Mouse (Mus musculus) hindbrain, embryonic 11.5 days (tissue): ENCODE measurements at regions not wholly inside any gene's neighbourhood (a gene's known extent, or its start where the extent isn't known, plus 50 kb on each side); places are given as distances from the start of the nearest gene placed in this dataset.
A peak's percentile ranks its signal among the peaks of the same experiment; 100 is the strongest.

Experiments
- ATAC-seq: fragments of 200-750 bp; cut with Nextera tagmentation; 2 replicates; pipeline ENCODE4 v1.8.0; 2017; ENCODE audit warnings: mild to moderate bottlenecking, moderate TSS enrichment, moderate library complexity; ENCODE audit not compliant: low FRiP score
- DNase-seq: peaks from one replicate; pipeline ENCODE4 v3.0.0-alpha.2; 2015; ENCODE audit warnings: low spot score
- H3K27ac ChIP-seq: fragments of 300-500 bp; sonication (generic); 2 replicates; pipeline ENCODE4 v1.5.1; 2014; ENCODE audit warnings: mild to moderate bottlenecking, low read depth, low read length
- H3K27me3 ChIP-seq: fragments of 300-500 bp; sonication (generic); 2 replicates; pipeline ENCODE4 v1.6.1; 2014; ENCODE audit warnings: mild to moderate bottlenecking, low read length, moderate library complexity, mixed read lengths; ENCODE audit not compliant: control insufficient read depth, insufficient read depth
- H3K36me3 ChIP-seq: fragments of 300-500 bp; sonication (generic); 2 replicates; pipeline ENCODE4 v1.6.1; 2014; ENCODE audit warnings: mild to moderate bottlenecking, low read length, moderate library complexity, mixed read lengths; ENCODE audit not compliant: control insufficient read depth, insufficient read depth
- H3K4me1 ChIP-seq: fragments of 300-500 bp; sonication (generic); replicated peaks from 2 replicates; pipeline ENCODE4 v1.6.1; 2014; ENCODE audit warnings: low read length, mixed read lengths; ENCODE audit not compliant: control insufficient read depth, insufficient read depth
- H3K4me2 ChIP-seq: fragments of 300-500 bp; sonication (generic); replicated peaks from 2 replicates; pipeline ENCODE4 v1.6.1; 2014; ENCODE audit warnings: mild to moderate bottlenecking, low read depth, low read length
- H3K4me3 ChIP-seq: fragments of 300-500 bp; sonication (generic); 2 replicates; pipeline ENCODE4 v1.5.1; 2014; ENCODE audit warnings: low read depth, low read length
- H3K9ac ChIP-seq: fragments of 300-500 bp; sonication (generic); 2 replicates; pipeline ENCODE4 v1.6.1; 2014; ENCODE audit warnings: low read depth, low read length
- H3K9me3 ChIP-seq: fragments of 300-500 bp; sonication (generic); 2 replicates; pipeline ENCODE4 v1.6.1; 2016; ENCODE audit warnings: low read length; ENCODE audit not compliant: control insufficient read depth
- WGBS: fragments of 180-500 bp; shearing (Covaris S2); extraction: QIAGEN DNeasy Blood & Tissue Kit; methylation state at CpG from one replicate; pipeline ENCODE4 v1.1.7; 2014; 5-methylcytosine and 5-hydroxymethylcytosine counted together

- Histone ChIP-seq H3K9me3 (no peaks in the 10 kb centered on the region), H3K4me1 (no peaks in the 10 kb centered on the region), H3K27ac (no peak overlapping the region), H3K36me3 (no peaks in the 10 kb centered on the region), H3K27me3 (no peaks in the 10 kb centered on the region), H3K4me2 (no peak overlapping the region), H3K4me3 (no peak overlapping the region), H3K9ac (no peak overlapping the region)
- WGBS = 62% methylated on average over 7 of the region's 7 CpGs
- ATAC-seq (peak; percentile 59; the same call in 1 of the 2 replicates), DNase-seq (no peak)
Measured at GRCm38 (mm10) chr8:50387189-50387588, 1543.4 kb upstream of the Tenm3 start.

- no peaks in the 10 kb centered on the region for H3K4me1 ChIP-seq
- H3K9ac ChIP-seq = no peak overlapping the region
- no peak overlapping the region for H3K4me3 ChIP-seq
- ATAC-seq (no peak), DNase-seq (no peak)
- WGBS = 91% methylated on average over 2 of the region's 2 CpGs
- no peaks in the 10 kb centered on the region for H3K36me3 ChIP-seq
- H3K9me3 ChIP-seq = no peaks in the 10 kb centered on the region
- H3K4me2 ChIP-seq = no peak overlapping the region
- no peaks in the 10 kb centered on the region for H3K27me3 ChIP-seq
- no peak overlapping the region for H3K27ac ChIP-seq
Measured at GRCm38 (mm10) chr8:50383697-50384096, 1539.9 kb upstream of the Tenm3 start.

GRCm38 (mm10) chr8:50379745-50380144 is 1536.0 kb upstream of the Tenm3 start:
- 73% methylated on average over 4 of the region's 4 CpGs for WGBS
- H3K27ac ChIP-seq = no peak overlapping the region
- DNase-seq = no peak

DNA sequence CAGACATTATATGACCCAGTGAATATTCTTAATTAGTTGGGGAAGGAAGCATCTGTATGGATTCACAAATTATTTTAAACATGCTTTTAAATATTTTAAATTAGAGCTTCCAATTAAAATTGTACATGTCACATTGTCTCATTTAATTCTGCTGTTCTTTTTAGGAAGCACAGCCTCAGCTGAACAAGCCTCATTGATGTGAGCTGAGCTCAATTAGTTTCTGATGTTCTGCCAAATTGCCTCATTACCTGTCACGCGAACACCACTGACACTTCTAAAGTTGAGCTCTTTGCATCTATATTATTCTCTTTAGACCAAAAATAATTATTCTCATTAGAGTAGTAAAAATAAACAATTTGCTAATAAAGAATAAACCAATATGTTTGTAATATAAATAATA is 1530.0 kb upstream of the Tenm3 start:
- H3K4me1 ChIP-seq = no peaks in the 10 kb centered on the region
- 94% methylated on average over 2 of the region's 2 CpGs for whole genome bisulfite sequencing
- no peak overlapping the region for H3K4me3 ChIP-seq
- no peak overlapping the region for H3K27ac ChIP-seq
- H3K4me2 ChIP-seq = no peak overlapping the region
- H3K36me3 ChIP-seq = no peaks in the 10 kb centered on the region
- DNase-seq (no peak), ATAC-seq (no peak)
- no peaks in the 10 kb centered on the region for H3K27me3 ChIP-seq
- H3K9ac ChIP-seq = no peak overlapping the region
- no peaks in the 10 kb centered on the region for H3K9me3 ChIP-seq

More at GRCm38 (mm10) chr8:50379745-50380144, 1536.0 kb upstream of the Tenm3 start:
- Histone ChIP-seq H3K9me3 (no peaks in the 10 kb centered on the region), H3K27me3 (no peaks in the 10 kb centered on the region), H3K36me3 (no peaks in the 10 kb centered on the region), H3K4me2 (no peak overlapping the region), H3K4me3 (no peak overlapping the region), H3K9ac (no peak overlapping the region), H3K4me1 (no peaks in the 10 kb centered on the region)
- no peak for ATAC-seq

- no peak overlapping the region for H3K27ac ChIP-seq
- DNase-seq (no peak), ATAC-seq (no peak)
- WGBS = 82% methylated on average over 3 of the region's 3 CpGs
- no peak overlapping the region for H3K4me2 ChIP-seq
- H3K36me3 ChIP-seq = no peaks in the 10 kb centered on the region
- H3K4me1 ChIP-seq = no peaks in the 10 kb centered on the region
- no peak overlapping the region for H3K4me3 ChIP-seq
- H3K27me3 ChIP-seq = no peaks in the 10 kb centered on the region
- no peaks in the 10 kb centered on the region for H3K9me3 ChIP-seq
- no peak overlapping the region for H3K9ac ChIP-seq
Measured at GRCm38 (mm10) chr8:50326485-50326884, 1482.7 kb upstream of the Tenm3 start.

DNA sequence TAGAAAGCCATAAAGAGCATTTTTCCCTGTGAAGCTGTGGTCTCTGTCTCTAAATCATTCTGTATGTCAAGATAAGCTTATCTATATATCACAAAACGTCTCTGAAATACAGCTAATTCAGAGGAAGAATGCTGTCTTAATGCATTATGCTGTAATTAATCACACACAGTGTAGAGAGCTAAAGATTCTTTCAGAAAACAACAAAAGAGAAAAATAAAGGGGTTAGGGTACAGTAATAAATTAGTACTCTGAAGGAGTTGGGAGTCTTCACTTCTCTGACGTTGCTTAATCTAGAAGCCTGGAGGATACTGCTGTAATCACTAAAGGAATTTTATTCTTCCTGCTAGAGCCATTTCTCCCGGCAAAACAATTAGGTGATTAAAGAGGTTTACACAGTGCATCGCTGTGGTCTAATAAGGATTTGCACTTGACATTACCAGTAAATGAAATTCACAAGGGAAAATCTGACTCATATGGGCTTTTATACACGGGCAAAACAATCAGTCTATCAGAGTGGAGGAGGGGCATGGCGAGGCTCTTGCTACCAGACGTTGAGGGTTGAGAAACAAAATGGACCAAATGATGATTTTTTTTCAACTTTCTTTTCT is 1477.7 kb upstream of the Tenm3 start:
- H3K4me3 ChIP-seq = no peak overlapping the region
- no peak overlapping the region for H3K9ac ChIP-seq
- ATAC-seq (peak; percentile 47; the same call in 1 of the 2 replicates), DNase-seq (peak; percentile 4)
- WGBS = 46% methylated on average over 7 of the region's 7 CpGs
- H3K36me3 ChIP-seq = no peaks in the 10 kb centered on the region
- H3K9me3 ChIP-seq = no peaks in the 10 kb centered on the region
- no peak overlapping the region for H3K27ac ChIP-seq
- no peaks in the 10 kb centered on the region for H3K27me3 ChIP-seq
- no peak overlapping the region for H3K4me2 ChIP-seq
- no peaks in the 10 kb centered on the region for H3K4me1 ChIP-seq

DNA sequence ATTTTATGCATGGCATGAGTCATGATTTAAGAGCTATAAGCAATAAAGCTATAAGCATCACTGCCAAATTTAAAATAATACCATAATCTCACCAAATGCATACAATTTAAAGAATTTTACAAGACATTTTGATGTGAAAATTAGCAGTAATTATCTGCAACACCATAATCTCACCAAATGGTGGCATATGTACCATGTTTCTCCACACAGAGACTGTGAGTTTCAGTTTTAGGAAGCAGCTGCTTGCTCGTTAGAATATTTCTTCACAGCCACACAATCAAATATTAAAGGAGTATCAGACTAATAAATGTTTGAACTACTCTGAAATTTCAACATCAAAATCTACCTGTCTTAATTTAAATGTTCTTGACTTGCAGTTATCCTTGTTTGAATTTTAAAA is 1472.9 kb upstream of the Tenm3 start:
- ATAC-seq (no peak), DNase-seq (no peak)
- Histone ChIP-seq H3K27me3 (no peaks in the 10 kb centered on the region), H3K9ac (no peak overlapping the region), H3K4me3 (no peak overlapping the region), H3K36me3 (no peaks in the 10 kb centered on the region), H3K9me3 (no peaks in the 10 kb centered on the region), H3K27ac (no peak overlapping the region), H3K4me2 (no peak overlapping the region), H3K4me1 (no peaks in the 10 kb centered on the region)
- WGBS = 78% methylated on average over 1 of the region's 1 CpGs

- no peaks in the 10 kb centered on the region for H3K4me1 ChIP-seq
- H3K9ac ChIP-seq = no peak overlapping the region
- WGBS = 62% methylated on average over 3 of the region's 3 CpGs
- no peak overlapping the region for H3K4me3 ChIP-seq
- H3K4me2 ChIP-seq = no peak overlapping the region
- ATAC-seq (no peak), DNase-seq (no peak)
- H3K9me3 ChIP-seq = no peaks in the 10 kb centered on the region
- H3K27ac ChIP-seq = no peak overlapping the region
- H3K27me3 ChIP-seq = no peaks in the 10 kb centered on the region
- no peaks in the 10 kb centered on the region for H3K36me3 ChIP-seq
Measured at GRCm38 (mm10) chr8:50310308-50310707, 1466.6 kb upstream of the Tenm3 start.

- H3K27ac ChIP-seq = no peak overlapping the region
- H3K27me3 ChIP-seq = no peaks in the 10 kb centered on the region
- no peak overlapping the region for H3K4me2 ChIP-seq
- no peak overlapping the region for H3K4me3 ChIP-seq
- no peaks in the 10 kb centered on the region for H3K36me3 ChIP-seq
- ATAC-seq (no peak), DNase-seq (no peak)
- no peak overlapping the region for H3K9ac ChIP-seq
- WGBS = 82% methylated on average over 6 of the region's 6 CpGs
- no peaks in the 10 kb centered on the region for H3K4me1 ChIP-seq
- H3K9me3 ChIP-seq = no peaks in the 10 kb centered on the region
Measured at GRCm38 (mm10) chr8:50300316-50300715, 1456.6 kb upstream of the Tenm3 start.
